Mouse (Mus musculus) embryonic facial prominence, embryonic 12.5 days (tissue): ENCODE results near the gene Mrrf. TPM values are rescaled to one million over a fixed set of nuclear protein-coding genes. Genes with fewer than 3 reads are reported as not detected.

Experiments used
- ATAC-seq: fragments of 200-750 bp; cut with Nextera tagmentation; 2 replicates; pipeline ENCODE4 v1.8.0; 2017; ENCODE audit not compliant: insufficient number of reproducible peaks, insufficient read depth, low FRiP score, low TSS enrichment
- H3K27ac ChIP-seq: fragments of 300-500 bp; sonication (generic); 2 replicates; pipeline ENCODE4 v1.5.1; 2016; ENCODE audit warnings: mild to moderate bottlenecking
- H3K27me3 ChIP-seq: fragments of 300-500 bp; sonication (generic); 2 replicates; pipeline ENCODE4 v1.6.1; 2016; ENCODE audit warnings: mild to moderate bottlenecking, moderate library complexity
- H3K36me3 ChIP-seq: fragments of 300-500 bp; sonication (generic); 2 replicates; pipeline ENCODE4 v1.6.1; 2016; ENCODE audit warnings: mild to moderate bottlenecking
- H3K4me1 ChIP-seq: fragments of 300-500 bp; sonication (generic); 2 replicates; pipeline ENCODE4 v1.6.1; 2016
- H3K4me2 ChIP-seq: fragments of 300-500 bp; sonication (generic); replicated peaks from 2 replicates; pipeline ENCODE4 v1.6.1; 2016; ENCODE audit warnings: mild to moderate bottlenecking, moderate library complexity
- H3K4me3 ChIP-seq: fragments of 300-500 bp; sonication (generic); 2 replicates; pipeline ENCODE4 v1.5.1; 2016; ENCODE audit warnings: mild to moderate bottlenecking
- H3K9ac ChIP-seq: fragments of 300-500 bp; sonication (generic); 2 replicates; pipeline ENCODE4 v1.6.1; 2016; ENCODE audit warnings: mild to moderate bottlenecking, moderate library complexity
- H3K9me3 ChIP-seq: fragments of 300-500 bp; sonication (generic); 2 replicates; pipeline ENCODE4 v1.6.1; 2016; ENCODE audit warnings: mild to moderate bottlenecking, moderate library complexity
- WGBS: fragments of 180-500 bp; shearing (Covaris S2); methylation state at CpG from one replicate; pipeline ENCODE4 v1.1.7; 2016; 5-methylcytosine and 5-hydroxymethylcytosine counted together
- polyA plus RNA-seq: library from polyadenylated mRNA; unstranded; fragments of >200 nt; fragmentation: Nextera tagmentation; extraction: Ambion mirVana; gene quantifications from 2 replicates; pipeline ENCODE4 v1.2.1, GENCODE M21; 2016

Gene Mrrf
- polyA plus RNA-seq, 1 experiment from 2014 or later: 29.1 TPM

- Histone ChIP-seq H3K36me3 (no peaks in the 10 kb centered on the region), H3K9ac (peak overlapping the region; percentile 32), H3K27me3 (peaks cover 60% of the 10 kb centered on the region), H3K4me2 (peak overlapping the region; percentile 70), H3K4me3 (peak overlapping the region; percentile 31), H3K27ac (no peak overlapping the region), H3K4me1 (peaks cover 47% of the 10 kb centered on the region), H3K9me3 (no peaks in the 10 kb centered on the region)
- WGBS: 1% methylated on average over 39 of the region's 39 CpGs
- ATAC-seq: no peak
Observed at GRCm38 (mm10) chr2:36203011-36203825, 67.0 kb downstream of the Mrrf start.

GRCm38 (mm10) chr2:36204595-36204994, 68.4 kb downstream of the Mrrf start:
- WGBS: 59% methylated on average over 4 of the region's 4 CpGs
- ATAC-seq: no peak

GRCm38 (mm10) chr2:36207071-36207470, 70.9 kb downstream of the Mrrf start:
- Histone ChIP-seq H3K36me3 (no peaks in the 10 kb centered on the region), H3K9me3 (no peaks in the 10 kb centered on the region), H3K9ac (no peak overlapping the region), H3K4me2 (no peak overlapping the region), H3K27ac (peak overlapping the region; percentile 50), H3K4me3 (no peak overlapping the region), H3K27me3 (peaks cover 47% of the 10 kb centered on the region), H3K4me1 (peaks cover 55% of the 10 kb centered on the region)
- ATAC-seq: peak; percentile 42; the same call in 1 of the 2 replicates
- WGBS: 11% methylated on average over 11 of the region's 11 CpGs

More at GRCm38 (mm10) chr2:36204595-36204994, 68.4 kb downstream of the Mrrf start:
- no peaks in the 10 kb centered on the region for H3K36me3 ChIP-seq
- H3K27me3 ChIP-seq: peaks cover 53% of the 10 kb centered on the region
- peaks cover 40% of the 10 kb centered on the region for H3K4me1 ChIP-seq
- H3K27ac ChIP-seq: no peak overlapping the region
- no peak overlapping the region for H3K9ac ChIP-seq
- H3K4me2 ChIP-seq: no peak overlapping the region
- H3K9me3 ChIP-seq: no peaks in the 10 kb centered on the region
- H3K4me3 ChIP-seq: no peak overlapping the region

- Histone ChIP-seq H3K9me3 (no peaks in the 10 kb centered on the region), H3K27me3 (peaks cover 15% of the 10 kb centered on the region), H3K27ac (no peak overlapping the region), H3K4me1 (peaks cover 54% of the 10 kb centered on the region), H3K36me3 (no peaks in the 10 kb centered on the region), H3K4me2 (peak overlapping the region; percentile 31; the same call in 1 of the 2 replicates), H3K9ac (no peak overlapping the region), H3K4me3 (peak overlapping the region; percentile 6; the same call in 1 of the 2 replicates)
- ATAC-seq: no peak
- 5% methylated on average over 34 of the region's 34 CpGs for WGBS
Observed at GRCm38 (mm10) chr2:36210796-36211195, 74.6 kb downstream of the Mrrf start.

- Histone ChIP-seq H3K4me1 (peaks cover 52% of the 10 kb centered on the region), H3K27me3 (peaks cover 15% of the 10 kb centered on the region), H3K4me3 (no peak overlapping the region), H3K36me3 (no peaks in the 10 kb centered on the region), H3K9ac (no peak overlapping the region), H3K4me2 (0 out of 2 replicates have a peak overlapping the region, but pooled peaks have one; percentile 9), H3K27ac (peak overlapping the region; percentile 54), H3K9me3 (no peaks in the 10 kb centered on the region)
- WGBS: 2% methylated on average over 7 of the region's 7 CpGs
- ATAC-seq: 0 out of 2 replicates have a peak, but pooled peaks have one; percentile 7
Observed at GRCm38 (mm10) chr2:36211785-36212184, 75.6 kb downstream of the Mrrf start.

- Histone ChIP-seq H3K27me3 (peaks cover 15% of the 10 kb centered on the region), H3K4me2 (no peak overlapping the region), H3K4me3 (no peak overlapping the region), H3K9ac (no peak overlapping the region), H3K36me3 (no peaks in the 10 kb centered on the region), H3K27ac (peak overlapping the region; percentile 36; the same call in 1 of the 2 replicates), H3K4me1 (peaks cover 54% of the 10 kb centered on the region), H3K9me3 (no peaks in the 10 kb centered on the region)
- 45% methylated on average over 7 of the region's 7 CpGs for WGBS
- no peak for ATAC-seq
Observed at GRCm38 (mm10) chr2:36213108-36213507, 76.9 kb downstream of the Mrrf start.

- H3K27ac ChIP-seq: no peak overlapping the region
- H3K9me3 ChIP-seq: no peaks in the 10 kb centered on the region
- H3K4me1 ChIP-seq: peaks cover 55% of the 10 kb centered on the region
- peak; percentile 58 for ATAC-seq
- H3K4me2 ChIP-seq: no peak overlapping the region
- H3K4me3 ChIP-seq: no peak overlapping the region
- no peak overlapping the region for H3K9ac ChIP-seq
- whole genome bisulfite sequencing: 7% methylated on average over 8 of the region's 8 CpGs
- no peaks in the 10 kb centered on the region for H3K36me3 ChIP-seq
- peaks cover 15% of the 10 kb centered on the region for H3K27me3 ChIP-seq
Observed at GRCm38 (mm10) chr2:36214023-36214422, 77.8 kb downstream of the Mrrf start.

- no peak for ATAC-seq
- Histone ChIP-seq H3K9ac (no peak overlapping the region), H3K4me3 (no peak overlapping the region), H3K4me2 (no peak overlapping the region), H3K9me3 (no peaks in the 10 kb centered on the region), H3K36me3 (no peaks in the 10 kb centered on the region), H3K27me3 (peaks cover 15% of the 10 kb centered on the region), H3K27ac (no peak overlapping the region), H3K4me1 (peaks cover 55% of the 10 kb centered on the region)
- WGBS: 59% methylated on average over 5 of the region's 5 CpGs
Observed at GRCm38 (mm10) chr2:36214425-36214824, 78.2 kb downstream of the Mrrf start.

- H3K4me1 ChIP-seq: peaks cover 55% of the 10 kb centered on the region
- no peak overlapping the region for H3K27ac ChIP-seq
- H3K4me2 ChIP-seq: no peak overlapping the region
- H3K27me3 ChIP-seq: peaks cover 10% of the 10 kb centered on the region
- ATAC-seq: no peak
- no peak overlapping the region for H3K9ac ChIP-seq
- no peaks in the 10 kb centered on the region for H3K36me3 ChIP-seq
- H3K4me3 ChIP-seq: no peak overlapping the region
- H3K9me3 ChIP-seq: no peaks in the 10 kb centered on the region
- WGBS: 92% methylated on average over 5 of the region's 5 CpGs
Observed at GRCm38 (mm10) chr2:36215203-36215739, 79.1 kb downstream of the Mrrf start.

- no peak overlapping the region for H3K27ac ChIP-seq
Observed at GRCm38 (mm10) chr2:36216546-36216945, 80.4 kb downstream of the Mrrf start.

GRCm38 (mm10) chr2:36216953-36217573, 80.9 kb downstream of the Mrrf start:
- WGBS: 46% methylated on average over 4 of the region's 4 CpGs
- no peak overlapping the region for H3K4me3 ChIP-seq
- no peak overlapping the region for H3K4me2 ChIP-seq
- H3K36me3 ChIP-seq: no peaks in the 10 kb centered on the region
- no peak overlapping the region for H3K9ac ChIP-seq
- no peaks in the 10 kb centered on the region for H3K9me3 ChIP-seq
- H3K27me3 ChIP-seq: no peaks in the 10 kb centered on the region
- H3K27ac ChIP-seq: 0 out of 2 replicates have a peak overlapping the region, but pooled peaks have one; percentile 31
- ATAC-seq: no peak
- peaks cover 41% of the 10 kb centered on the region for H3K4me1 ChIP-seq

More at GRCm38 (mm10) chr2:36216546-36216945, 80.4 kb downstream of the Mrrf start:
- H3K36me3 ChIP-seq: no peaks in the 10 kb centered on the region
- no peak overlapping the region; the same call in 1 of the 2 replicates for H3K9ac ChIP-seq
- H3K4me2 ChIP-seq: no peak overlapping the region
- no peaks in the 10 kb centered on the region for H3K9me3 ChIP-seq
- H3K4me3 ChIP-seq: no peak overlapping the region
- H3K4me1 ChIP-seq: peaks cover 45% of the 10 kb centered on the region
- H3K27me3 ChIP-seq: no peaks in the 10 kb centered on the region
- ATAC-seq: no peak
